Comparison of ENCODE assay signal across 27 mouse cellular contexts in genomic region chr15:3466608-3467007, GRCm38 (mm10).
DNase-seq lines count a peak whose midpoint lies in the region; ATAC-seq and TF ChIP-seq lines count a peak whose summit lies in the region.
"Had no signal": no experiment of that assay in that cellular context is flagged by ENCODE, and none has a peak within 500 bp of the region (broad histone marks: within the 10 kb centered on the region; RNA-seq: fewer than 3 reads in every experiment).

No protein-coding gene starts in this region.

- no peak for DNase-seq in gastrocnemius, adult 2 months
- DNase-seq in gastrocnemius, adult 18-20 months (ENCODE audit: low spot score): no peak
- DNase-seq in kidney, postnatal 25 days: no peak
- DNase-seq in stomach, postnatal 0 days (ENCODE audit: low spot score): no peak
- DNase-seq: adrenal gland, adult 8-10 months; adrenal gland, postnatal 14 days; adrenal gland, postnatal 36 days; B cell, adult 2 months; cerebellum, adult 11-12 months; cerebellum, adult 2 months; cerebellum, adult 9-10 months; cerebellum, postnatal 10 days; cerebellum, postnatal 25 days had no signal

- no peak for TF ChIP-seq CTCF in gastrocnemius, adult 2 months (IDR thresholded peaks at IDR 0.05)
- no peak for TF ChIP-seq CTCF in embryonic fibroblast, embryonic 13.5 days (IDR thresholded peaks at IDR 0.05; ENCODE audit: borderline replicate concordance, insufficient read depth, low read length)
- no peak for TF ChIP-seq CTCF in stomach, postnatal 0 days (IDR thresholded peaks at IDR 0.05; ENCODE audit: low read depth)

- no peaks in the 10 kb centered on the region for H3K27me3 ChIP-seq in intestine, embryonic 16.5 days (replicated peaks; ENCODE audit: control insufficient read depth, insufficient read depth, low read length)
- H3K27me3 ChIP-seq in stomach, postnatal 0 days (ENCODE audit: control insufficient read depth, insufficient read depth, low read length): no peaks in the 10 kb centered on the region
- H3K27me3 ChIP-seq: CH12.LX; embryonic facial prominence, embryonic 12.5 days; forebrain, embryonic 12.5 days; Patski had no signal

- no peaks in the 10 kb centered on the region for H3K36me3 ChIP-seq in intestine, embryonic 16.5 days (ENCODE audit: control insufficient read depth, insufficient read depth, low read length)
- H3K36me3 ChIP-seq in stomach, postnatal 0 days (ENCODE audit: control insufficient read depth, insufficient read depth, low read length): no peaks in the 10 kb centered on the region
- H3K36me3 ChIP-seq: embryonic facial prominence, embryonic 10.5 days; embryonic facial prominence, embryonic 12.5 days; forebrain, embryonic 10.5 days; forebrain, embryonic 12.5 days; G1E had no signal

- no peak overlapping the region for H3K4me3 ChIP-seq in gastrocnemius, adult 2 months
- no peak overlapping the region for H3K4me3 ChIP-seq in embryonic fibroblast, embryonic 13.5 days (ENCODE audit: insufficient read depth, low read length)
- H3K4me3 ChIP-seq in intestine, embryonic 16.5 days (ENCODE audit: low read length): no peak overlapping the region
- H3K4me3 ChIP-seq in stomach, postnatal 0 days (ENCODE audit: low read depth, low read length): no peak overlapping the region
- H3K4me3 ChIP-seq: embryonic facial prominence, embryonic 10.5 days; embryonic facial prominence, embryonic 12.5 days; erythroblast, embryonic 14.5 days; forebrain, embryonic 10.5 days; forebrain, embryonic 12.5 days had no signal

- H3K4me2 ChIP-seq in intestine, embryonic 16.5 days (ENCODE audit: low read depth, low read length): no peak overlapping the region
- no peak overlapping the region for H3K4me2 ChIP-seq in stomach, postnatal 0 days (replicated peaks; ENCODE audit: low read depth)
- H3K4me2 ChIP-seq: embryonic facial prominence, embryonic 12.5 days; forebrain, embryonic 12.5 days had no signal

- no peak for TF ChIP-seq EP300 in stomach, postnatal 0 days (optimal IDR thresholded peaks at IDR 0.05)

- peaks cover 7% of the 10 kb centered on the region; the same call in 1 of the 2 replicates for H3K4me1 ChIP-seq in embryonic fibroblast, embryonic 13.5 days (ENCODE audit: control insufficient read depth, insufficient read depth, low read length)
- no peaks in the 10 kb centered on the region for H3K4me1 ChIP-seq in intestine, embryonic 16.5 days (ENCODE audit: control insufficient read depth, insufficient read depth, low read length)
- no peaks in the 10 kb centered on the region for H3K4me1 ChIP-seq in stomach, postnatal 0 days (replicated peaks; ENCODE audit: control insufficient read depth, insufficient read depth)
- H3K4me1 ChIP-seq: embryonic facial prominence, embryonic 10.5 days; embryonic facial prominence, embryonic 12.5 days; forebrain, embryonic 10.5 days; forebrain, embryonic 12.5 days had no signal

- H3K27ac ChIP-seq in gastrocnemius, adult 2 months: peak overlapping the region; percentile 82
- peak overlapping the region; percentile 31; the same call in 1 of the 2 replicates for H3K27ac ChIP-seq in embryonic fibroblast, embryonic 13.5 days (ENCODE audit: insufficient read depth, low read length)
- peak overlapping the region; percentile 37; the same call in 1 of the 2 replicates for H3K27ac ChIP-seq in intestine, embryonic 16.5 days (ENCODE audit: low read length)
- no peak overlapping the region for H3K27ac ChIP-seq in stomach, postnatal 0 days (replicated peaks)
- H3K27ac ChIP-seq: embryonic facial prominence, embryonic 10.5 days; embryonic facial prominence, embryonic 12.5 days; forebrain, embryonic 10.5 days; forebrain, embryonic 12.5 days had no signal

- H3K9ac ChIP-seq in intestine, embryonic 16.5 days (ENCODE audit: low read depth, low read length): no peak overlapping the region
- no peak overlapping the region for H3K9ac ChIP-seq in stomach, postnatal 0 days (ENCODE audit: low read length)
- H3K9ac ChIP-seq: embryonic facial prominence, embryonic 12.5 days; forebrain, embryonic 12.5 days had no signal

- intact Hi-C loops in gastrocnemius, adult 2 months (cut with DNase I): no loop called here

- no peaks in the 10 kb centered on the region for H3K9me3 ChIP-seq in intestine, embryonic 16.5 days (ENCODE audit: control insufficient read depth, low read length)
- H3K9me3 ChIP-seq in stomach, postnatal 0 days (ENCODE audit: control insufficient read depth, low read length): no peaks in the 10 kb centered on the region
- H3K9me3 ChIP-seq: embryonic facial prominence, embryonic 10.5 days; embryonic facial prominence, embryonic 12.5 days; forebrain, embryonic 10.5 days; forebrain, embryonic 12.5 days; G1E had no signal

- no peak for TF ChIP-seq POLR2A in embryonic fibroblast, embryonic 13.5 days (IDR thresholded peaks at IDR 0.05; ENCODE audit: low read depth, low read length)

- 67% methylated on average over 4 of the region's 4 CpGs for WGBS in intestine, embryonic 16.5 days
- 61% methylated on average over 4 of the region's 4 CpGs for WGBS in stomach, postnatal 0 days

- peak; percentile 52; the same call in 1 of the 2 replicates for ATAC-seq in intestine, embryonic 16.5 days
- no peak for ATAC-seq in stomach, postnatal 0 days (ENCODE audit: low FRiP score, low TSS enrichment)
- ATAC-seq: activated CD4-positive, CD25-positive, alpha-beta regulatory T cell, adult 4 months; CD4-positive, CD25-positive, alpha-beta regulatory T cell, adult 4 months; forebrain, embryonic 14.5 days; forebrain, embryonic 16.5 days; Patski had no signal
